ENCODE assay signal across 8 mouse cellular contexts in the genomic region with DNA sequence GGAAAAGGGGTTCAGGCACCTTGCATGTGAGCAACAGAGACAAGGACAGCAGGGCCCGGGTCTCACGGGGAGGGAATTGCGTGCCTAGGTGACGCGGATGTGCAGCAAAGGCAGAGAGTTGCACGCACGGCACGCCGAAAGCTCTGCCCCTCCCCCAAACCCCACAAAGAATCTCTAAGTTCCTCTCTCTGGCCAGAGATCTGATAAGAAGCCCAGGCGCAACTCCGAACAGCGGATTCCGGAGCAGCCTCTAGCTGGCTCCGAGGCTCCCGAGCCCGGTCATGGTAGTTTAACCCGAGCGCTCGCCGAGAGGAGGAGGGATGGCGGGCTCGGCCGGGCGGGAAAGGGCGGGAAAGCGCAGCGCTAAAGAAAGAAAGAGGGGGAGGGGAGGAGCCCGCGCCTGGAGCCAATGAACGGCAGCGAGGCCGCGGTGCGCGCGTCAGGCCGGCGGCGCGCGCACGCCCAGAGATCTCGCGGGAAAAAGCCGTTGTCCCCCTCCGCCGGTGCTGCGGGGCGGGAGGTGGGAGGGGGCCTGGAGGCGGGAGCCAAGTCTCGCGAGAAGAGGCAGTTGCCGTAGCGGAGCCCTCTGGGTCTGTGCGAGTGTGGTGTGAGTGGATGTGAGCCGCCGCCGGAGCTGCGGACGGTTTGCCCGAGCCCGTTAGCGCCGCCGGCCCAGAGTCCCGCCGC. TPM values are rescaled to one million over a fixed set of nuclear protein-coding genes. Genes with fewer than 3 reads are reported as not detected.
DNase-seq lines count a peak whose midpoint lies in the region; ATAC-seq lines count a peak whose summit lies in the region.

Gene Srsf10, plus strand, starts transcription at position 212 of the 687 bp plus-strand sequence.

- peak within 1 kb of the TSS; percentile 98 for H3K9ac ChIP-seq in hindbrain, embryonic 11.5 days (ENCODE audit: low read depth, low read length)

- H3K4me3 ChIP-seq in hindbrain, embryonic 11.5 days (ENCODE audit: low read depth, low read length) = peak within 1 kb of the TSS; percentile 93

- no peaks in the 10 kb centered on the region for H3K4me1 ChIP-seq in hindbrain, embryonic 11.5 days (replicated peaks; ENCODE audit: control insufficient read depth, insufficient read depth, low read length)

- peak; percentile 96 for ATAC-seq in hindbrain, embryonic 11.5 days (ENCODE audit: low FRiP score)

- DNase-seq in MN1 (ENCODE audit: low spot score) = peak; percentile 99
- DNase-seq in cerebellum, adult 9-10 months = peak; percentile 95
- DNase-seq in frontal cortex, adult 2 months (ENCODE audit: extremely low spot score in 1 of 2, low spot score in 1 of 2) = peak; percentile 91 to 92
- peak; percentile 99 for DNase-seq in hindbrain, embryonic 11.5 days (ENCODE audit: low spot score)
- peak; percentile 92 to 94 for DNase-seq in layer of hippocampus, postnatal 14 days (ENCODE audit: low spot score in 2 of 2)
- DNase-seq in lung, postnatal 14 days = peak; percentile 96
- DNase-seq in retina, adult 2 months (ENCODE audit: low read depth, low spot score) = peak; percentile 95
- peak; percentile 95 to 97 for DNase-seq in thymus, postnatal 36 days

- no peaks in the 10 kb centered on the region for H3K36me3 ChIP-seq in hindbrain, embryonic 11.5 days (ENCODE audit: control insufficient read depth, insufficient read depth, low read length)

- no peaks in the 10 kb centered on the region for H3K9me3 ChIP-seq in hindbrain, embryonic 11.5 days (ENCODE audit: control insufficient read depth, low read length)

- under 1% methylated on average over 61 of the region's 67 CpGs for WGBS in hindbrain, embryonic 11.5 days

- peak within 1 kb of the TSS; percentile 87 for H3K4me2 ChIP-seq in hindbrain, embryonic 11.5 days (replicated peaks; ENCODE audit: low read depth, low read length)

- no peaks in the 10 kb centered on the region for H3K27me3 ChIP-seq in hindbrain, embryonic 11.5 days (ENCODE audit: control insufficient read depth, insufficient read depth, low read length)

- H3K27ac ChIP-seq in hindbrain, embryonic 11.5 days (ENCODE audit: low read depth, low read length) = peak within 1 kb of the TSS; percentile 99

RNA-seq across cellular contexts. Expression of gene Srsf10, which starts in this region (rescaled TPM):
- 68.2 and 68.5 TPM in 2 replicates for polyA plus RNA-seq in frontal cortex, adult 2 months (2012; rRNA removed)
- polyA plus RNA-seq in hindbrain, embryonic 11.5 days (2014; fragmentation: Nextera tagmentation; extraction: Ambion mirVana) = 390 and 420 TPM in 2 replicates
- 10 to 100 TPM; 78.4 to 85.6 TPM for total RNA-seq in layer of hippocampus, postnatal 14 days (2021)

Comparison
In these comparisons a context has a peak if more than half of its experiments do, and no peak if none do; other contexts are left out.
1. Peak in every context shown above with its lines: DNase-seq, ATAC-seq, H3K4me3 ChIP-seq and H3K27ac ChIP-seq.